Mouse (Mus musculus) liver, embryonic 13.5 days (tissue): ENCODE measurements at regions not wholly inside any gene's neighbourhood (a gene's known extent, or its start where the extent isn't known, plus 50 kb on each side); places are given as distances from the start of the nearest gene placed in this dataset.

Experiments
- ATAC-seq: fragments of 200-750 bp; cut with Nextera tagmentation; 2 replicates; pipeline ENCODE4 v1.8.0; 2017; ENCODE audit warnings: low read depth, mild to moderate bottlenecking, moderate number of reproducible peaks, moderate library complexity
- DNase-seq: peaks from one replicate; pipeline ENCODE4 v3.0.0; 2022
- H3K27ac ChIP-seq: fragments of 300-500 bp; sonication (generic); 2 replicates; pipeline ENCODE4 v1.5.1; 2015; ENCODE audit warnings: moderate library complexity, mild to moderate bottlenecking, inconsistent platforms
- H3K27me3 ChIP-seq: fragments of 300-500 bp; sonication (generic); 2 replicates; pipeline ENCODE4 v1.6.1; 2015; ENCODE audit warnings: mild to moderate bottlenecking, inconsistent platforms
- H3K36me3 ChIP-seq: fragments of 300-500 bp; sonication (generic); 2 replicates; pipeline ENCODE4 v1.6.1; 2015; ENCODE audit warnings: mild to moderate bottlenecking, inconsistent platforms
- H3K4me1 ChIP-seq: fragments of 300-500 bp; sonication (generic); replicated peaks from 2 replicates; pipeline ENCODE4 v1.6.1; 2015; ENCODE audit warnings: inconsistent platforms
- H3K4me2 ChIP-seq: fragments of 300-500 bp; sonication (generic); 2 replicates; pipeline ENCODE4 v1.6.1; 2015; ENCODE audit warnings: inconsistent platforms, mild to moderate bottlenecking, moderate library complexity
- H3K4me3 ChIP-seq: fragments of 300-500 bp; sonication (generic); replicated peaks from 2 replicates; pipeline ENCODE4 v1.5.1; 2015; ENCODE audit warnings: mild to moderate bottlenecking, inconsistent platforms
- H3K9ac ChIP-seq: fragments of 300-500 bp; sonication (generic); 2 replicates; pipeline ENCODE4 v1.6.1; 2015; ENCODE audit warnings: mild to moderate bottlenecking, inconsistent platforms
- H3K9me3 ChIP-seq: fragments of 300-500 bp; sonication (generic); replicated peaks from 2 replicates; pipeline ENCODE4 v1.6.1; 2016; ENCODE audit warnings: inconsistent platforms
- WGBS: fragments of 180-500 bp; shearing (Covaris S2); methylation state at CpG from one replicate; pipeline ENCODE4 v1.1.7; 2015; ENCODE audit not compliant: insufficient replicate concordance; 5-methylcytosine and 5-hydroxymethylcytosine counted together

GRCm38 (mm10) chr14:105483352-105484083, 225.1 kb downstream of the Ndfip2 start:
- 18% methylated on average over 21 of the region's 21 CpGs for WGBS
- Histone ChIP-seq H3K27ac (no peak overlapping the region), H3K4me3 (peak overlapping the region; percentile 30), H3K9ac (no peak overlapping the region), H3K27me3 (0 out of 2 replicates have a peak, but pooled peaks cover 2% of the 10 kb centered on the region), H3K4me1 (no peaks in the 10 kb centered on the region; the same call in 1 of the 2 replicates), H3K4me2 (peak overlapping the region; percentile 53), H3K36me3 (no peaks in the 10 kb centered on the region), H3K9me3 (no peaks in the 10 kb centered on the region)
- DNase-seq: no peak
- 0 out of 2 replicates have a peak, but pooled peaks have one; percentile 45 for ATAC-seq

GRCm38 (mm10) chr14:105482644-105483351, 224.4 kb downstream of the Ndfip2 start:
- no peak overlapping the region for H3K27ac ChIP-seq
- 0 out of 2 replicates have a peak, but pooled peaks cover 2% of the 10 kb centered on the region for H3K27me3 ChIP-seq
- WGBS: 3% methylated on average over 16 of the region's 16 CpGs
- no peaks in the 10 kb centered on the region; the same call in 1 of the 2 replicates for H3K4me1 ChIP-seq
- no peaks in the 10 kb centered on the region for H3K9me3 ChIP-seq
- H3K9ac ChIP-seq: no peak overlapping the region
- DNase-seq: no peak
- peak overlapping the region; percentile 30 for H3K4me3 ChIP-seq
- no peak for ATAC-seq
- peak overlapping the region; percentile 53 for H3K4me2 ChIP-seq
- no peaks in the 10 kb centered on the region for H3K36me3 ChIP-seq

GRCm38 (mm10) chr14:105480048-105480447, 221.7 kb downstream of the Ndfip2 start:
- H3K27ac ChIP-seq: no peak overlapping the region
- H3K4me2 ChIP-seq: no peak overlapping the region
- H3K36me3 ChIP-seq: no peaks in the 10 kb centered on the region
- 10% methylated on average over 9 of the region's 9 CpGs for WGBS
- H3K9ac ChIP-seq: no peak overlapping the region
- DNase-seq (no peak), ATAC-seq (no peak)
- H3K4me3 ChIP-seq: no peak overlapping the region
- no peaks in the 10 kb centered on the region for H3K9me3 ChIP-seq
- no peaks in the 10 kb centered on the region; the same call in 1 of the 2 replicates for H3K4me1 ChIP-seq
- 0 out of 2 replicates have a peak, but pooled peaks cover 2% of the 10 kb centered on the region for H3K27me3 ChIP-seq

GRCm38 (mm10) chr14:105474991-105475553, 216.7 kb downstream of the Ndfip2 start:
- no peak for ATAC-seq
- Histone ChIP-seq H3K4me1 (no peaks in the 10 kb centered on the region), H3K9me3 (no peaks in the 10 kb centered on the region), H3K27ac (no peak overlapping the region), H3K27me3 (no peaks in the 10 kb centered on the region), H3K4me2 (no peak overlapping the region), H3K9ac (no peak overlapping the region), H3K36me3 (no peaks in the 10 kb centered on the region), H3K4me3 (no peak overlapping the region)
- DNase-seq: no peak

- no peak overlapping the region for H3K9ac ChIP-seq
- H3K4me1 ChIP-seq: no peaks in the 10 kb centered on the region
- no peaks in the 10 kb centered on the region for H3K36me3 ChIP-seq
- no peaks in the 10 kb centered on the region for H3K27me3 ChIP-seq
- DNase-seq (no peak), ATAC-seq (no peak)
- H3K4me3 ChIP-seq: no peak overlapping the region
- H3K4me2 ChIP-seq: no peak overlapping the region
- no peaks in the 10 kb centered on the region for H3K9me3 ChIP-seq
- no peak overlapping the region for H3K27ac ChIP-seq
- WGBS: 35% methylated on average over 3 of the region's 3 CpGs
Measured at GRCm38 (mm10) chr14:105448919-105449458, 190.6 kb downstream of the Ndfip2 start.

- Histone ChIP-seq H3K4me2 (no peak overlapping the region), H3K9me3 (no peaks in the 10 kb centered on the region), H3K27ac (no peak overlapping the region), H3K4me3 (no peak overlapping the region), H3K36me3 (no peaks in the 10 kb centered on the region), H3K27me3 (no peaks in the 10 kb centered on the region), H3K4me1 (no peaks in the 10 kb centered on the region), H3K9ac (no peak overlapping the region)
- WGBS: 67% methylated on average over 5 of the region's 5 CpGs
- no peak for DNase-seq
- no peak for ATAC-seq
Measured at GRCm38 (mm10) chr14:105447088-105447487, 188.7 kb downstream of the Ndfip2 start.

GRCm38 (mm10) chr14:105435343-105435742, 177.0 kb downstream of the Ndfip2 start:
- no peak for DNase-seq
- ATAC-seq: no peak
- Histone ChIP-seq H3K36me3 (no peaks in the 10 kb centered on the region), H3K4me3 (no peak overlapping the region), H3K4me1 (no peaks in the 10 kb centered on the region), H3K4me2 (no peak overlapping the region), H3K9me3 (0 out of 2 replicates have a peak, but pooled peaks cover 2% of the 10 kb centered on the region), H3K27ac (no peak overlapping the region), H3K9ac (no peak overlapping the region), H3K27me3 (no peaks in the 10 kb centered on the region)
- 29% methylated on average over 6 of the region's 6 CpGs for WGBS

- H3K27ac ChIP-seq: no peak overlapping the region
- no peaks in the 10 kb centered on the region for H3K27me3 ChIP-seq
- ATAC-seq (no peak), DNase-seq (no peak)
- H3K36me3 ChIP-seq: no peaks in the 10 kb centered on the region
- H3K4me3 ChIP-seq: no peak overlapping the region
- no peaks in the 10 kb centered on the region for H3K4me1 ChIP-seq
- WGBS: 26% methylated on average over 2 of the region's 2 CpGs
- no peak overlapping the region for H3K4me2 ChIP-seq
- H3K9me3 ChIP-seq: no peaks in the 10 kb centered on the region
- no peak overlapping the region for H3K9ac ChIP-seq
Measured at GRCm38 (mm10) chr14:105433456-105433855, 175.1 kb downstream of the Ndfip2 start.

GRCm38 (mm10) chr14:105432670-105433069, 174.3 kb downstream of the Ndfip2 start:
- H3K27me3 ChIP-seq: no peaks in the 10 kb centered on the region
- H3K9me3 ChIP-seq: no peaks in the 10 kb centered on the region
- H3K4me1 ChIP-seq: no peaks in the 10 kb centered on the region
- ATAC-seq: 0 out of 2 replicates have a peak, but pooled peaks have one; percentile 45
- DNase-seq: no peak
- H3K4me2 ChIP-seq: no peak overlapping the region
- H3K4me3 ChIP-seq: no peak overlapping the region
- 14% methylated on average over 4 of the region's 4 CpGs for WGBS
- no peak overlapping the region for H3K27ac ChIP-seq
- no peaks in the 10 kb centered on the region for H3K36me3 ChIP-seq
- no peak overlapping the region for H3K9ac ChIP-seq

- Histone ChIP-seq H3K27ac (no peak overlapping the region), H3K4me2 (no peak overlapping the region), H3K4me3 (no peak overlapping the region), H3K9ac (no peak overlapping the region), H3K36me3 (no peaks in the 10 kb centered on the region), H3K27me3 (no peaks in the 10 kb centered on the region), H3K4me1 (no peaks in the 10 kb centered on the region), H3K9me3 (no peaks in the 10 kb centered on the region)
- WGBS: 48% methylated on average over 4 of the region's 4 CpGs
- DNase-seq (no peak), ATAC-seq (no peak)
Measured at GRCm38 (mm10) chr14:105431584-105431983, 173.2 kb downstream of the Ndfip2 start.

GRCm38 (mm10) chr14:105429664-105430257, 171.4 kb downstream of the Ndfip2 start:
- 46% methylated on average over 5 of the region's 5 CpGs for WGBS
- Histone ChIP-seq H3K27me3 (no peaks in the 10 kb centered on the region), H3K27ac (no peak overlapping the region), H3K4me3 (no peak overlapping the region), H3K9me3 (no peaks in the 10 kb centered on the region), H3K36me3 (no peaks in the 10 kb centered on the region), H3K9ac (no peak overlapping the region), H3K4me1 (no peaks in the 10 kb centered on the region), H3K4me2 (no peak overlapping the region)
- no peak for DNase-seq
- no peak for ATAC-seq
